Mouse (Mus musculus) MEL (cell line): ENCODE measurements at regions not wholly inside any gene's neighbourhood (a gene's known extent, or its start where the extent isn't known, plus 50 kb on each side); places are given as distances from the start of the nearest gene placed in this dataset.

Experiments
- DNase-seq: peaks from one replicate; pipeline ENCODE4 v3.0.0; 2011; ENCODE audit warnings: low read depth, low spot score
- H3K27ac ChIP-seq: 2 replicates; pipeline ENCODE4 v1.5.1; 2012; ENCODE audit warnings: low read depth, mild to moderate bottlenecking, control low read depth, low read length, moderate library complexity; ENCODE audit not compliant: control insufficient read depth
- H3K27me3 ChIP-seq, 2 experiments: fragments of 150-350 bp in 1 of 2; sonication (generic) in 1 of 2; 2 replicates each; pipeline ENCODE4 v1.6.1; 2012; ENCODE audit warnings: low read length in 2 of 2, mild to moderate bottlenecking in 2 of 2, improper control_type of control experiment in 1 of 2, moderate library complexity in 1 of 2; ENCODE audit not compliant: insufficient read depth in 2 of 2, control insufficient read depth in 1 of 2
- H3K36me3 ChIP-seq, 2 experiments: 2 replicates each; pipeline ENCODE4 v1.6.1; 2012 to 2014; ENCODE audit warnings: low read length in 2 of 2, improper control_type of control experiment in 1 of 2, inconsistent platforms in 1 of 2, mild to moderate bottlenecking in 1 of 2; ENCODE audit not compliant: insufficient read depth in 2 of 2, control insufficient read depth in 1 of 2
- H3K4me1 ChIP-seq, 2 experiments: fragments of 150-350 bp in 1 of 2; sonication (generic) in 1 of 2; 2 replicates each; pipeline ENCODE4 v1.6.1; 2012; ENCODE audit warnings: low read length in 2 of 2, improper control_type of control experiment in 1 of 2, mild to moderate bottlenecking in 1 of 2; ENCODE audit not compliant: insufficient read depth in 2 of 2, control insufficient read depth in 1 of 2
- H3K4me3 ChIP-seq, 2 experiments: fragments of 150-350 bp in 1 of 2; sonication (generic) in 1 of 2; 2 replicates each; pipeline ENCODE4 v1.5.1; 2012; ENCODE audit warnings: low read depth in 2 of 2, low read length in 2 of 2, mild to moderate bottlenecking in 2 of 2, moderate library complexity in 2 of 2, control low read depth in 1 of 2, improper control_type of control experiment in 1 of 2; ENCODE audit not compliant: control insufficient read depth in 1 of 2, insufficient read depth in 1 of 2
- H3K79me2 ChIP-seq: 2 replicates; pipeline ENCODE4 v1.6.1; 2012; ENCODE audit warnings: mild to moderate bottlenecking, low read length, moderate library complexity; ENCODE audit not compliant: control insufficient read depth, poor library complexity, insufficient read depth
- H3K9ac ChIP-seq: 2 replicates; pipeline ENCODE4 v1.6.1; 2012; ENCODE audit warnings: low read depth, mild to moderate bottlenecking, control low read depth, low read length, moderate library complexity; ENCODE audit not compliant: control insufficient read depth, poor library complexity, severe bottlenecking
- H3K9me3 ChIP-seq: fragments of 150-350 bp; sonication (generic); replicated peaks from 2 replicates; pipeline ENCODE4 v1.6.1; 2012; ENCODE audit warnings: mild to moderate bottlenecking, low read length, improper control_type of control experiment, moderate library complexity; ENCODE audit not compliant: insufficient read depth
- CHD1 ChIP-seq: IDR thresholded peaks from 2 replicates; pipeline ENCODE4 v1.6.1; 2012; ENCODE audit warnings: low read depth, mild to moderate bottlenecking, inconsistent platforms, low read length, improper control_type of control experiment
- CHD2 ChIP-seq: IDR thresholded peaks from 2 replicates; pipeline ENCODE4 v1.6.1; 2011; ENCODE audit warnings: low read length, improper control_type of control experiment
- EP300 ChIP-seq, 2 experiments: IDR thresholded peaks; 2 replicates each; pipeline ENCODE4 v1.6.1; 2011; ENCODE audit warnings: improper control_type of control experiment in 2 of 2, low read length in 2 of 2, low read depth in 1 of 2, mild to moderate bottlenecking in 1 of 2
- GABPA ChIP-seq: IDR thresholded peaks from 2 replicates; pipeline ENCODE4 v1.6.1; 2012; ENCODE audit warnings: low read depth, mild to moderate bottlenecking, inconsistent platforms, low read length, improper control_type of control experiment, moderate library complexity
- HCFC1 ChIP-seq: IDR thresholded peaks from 2 replicates; pipeline ENCODE4 v1.6.1; 2012; ENCODE audit warnings: low read depth, mild to moderate bottlenecking, inconsistent platforms, low read length, improper control_type of control experiment, moderate library complexity
- KAT2A ChIP-seq: conservative IDR thresholded peaks from 2 replicates; pipeline ENCODE4 v1.6.1; 2012; ENCODE audit warnings: low read depth, low read length, improper control_type of control experiment, inconsistent platforms
- MAFK ChIP-seq: IDR thresholded peaks from 2 replicates; pipeline ENCODE4 v1.6.1; 2011; ENCODE audit warnings: low read depth, mild to moderate bottlenecking, low read length, improper control_type of control experiment, borderline replicate concordance
- MAX ChIP-seq: IDR thresholded peaks from 2 replicates; pipeline ENCODE4 v1.6.1; 2011; ENCODE audit warnings: low read length, improper control_type of control experiment
- MYC ChIP-seq: IDR thresholded peaks from 2 replicates; pipeline ENCODE4 v1.6.1; 2011; ENCODE audit warnings: low read depth, mild to moderate bottlenecking, low read length, improper control_type of control experiment, moderate library complexity
- NELFE ChIP-seq: IDR thresholded peaks from 2 replicates; pipeline ENCODE4 v1.6.1; 2011; ENCODE audit warnings: low read depth, low read length, improper control_type of control experiment
- NRF1 ChIP-seq: IDR thresholded peaks from 2 replicates; pipeline ENCODE4 v1.6.1; 2014; ENCODE audit warnings: low read depth, mild to moderate bottlenecking, inconsistent platforms, low read length, improper control_type of control experiment, moderate library complexity; ENCODE audit not compliant: poor library complexity, insufficient read depth, severe bottlenecking
- POLR2AphosphoS2 ChIP-seq: IDR thresholded peaks from 2 replicates; pipeline ENCODE4 v1.6.1; 2011; ENCODE audit warnings: low read length, improper control_type of control experiment
- POLR2AphosphoS5 ChIP-seq: IDR thresholded peaks from 2 replicates; pipeline ENCODE4 v1.6.1; 2012; ENCODE audit warnings: low read depth, borderline replicate concordance, mild to moderate bottlenecking, inconsistent platforms, low read length, moderate library complexity, mixed read lengths
- SIN3A ChIP-seq: IDR thresholded peaks from 2 replicates; pipeline ENCODE4 v1.6.1; 2012; ENCODE audit warnings: low read length, improper control_type of control experiment, inconsistent platforms
- TAL1 ChIP-seq: IDR thresholded peaks from 2 replicates; pipeline ENCODE4 v1.6.1; 2012; ENCODE audit warnings: mild to moderate bottlenecking, inconsistent platforms, low read length, moderate library complexity, mixed read lengths
- TBP ChIP-seq: IDR thresholded peaks from 2 replicates; pipeline ENCODE4 v1.8.0; 2011; ENCODE audit warnings: low read depth, low read length, improper control_type of control experiment
- TCF12 ChIP-seq: IDR thresholded peaks from 2 replicates; pipeline ENCODE4 v1.6.1; 2014; ENCODE audit warnings: low read depth, mild to moderate bottlenecking, inconsistent platforms, low read length, improper control_type of control experiment, moderate library complexity
- UBTF ChIP-seq: IDR thresholded peaks from 2 replicates; pipeline ENCODE4 v1.6.1; 2012; ENCODE audit warnings: low read depth, mild to moderate bottlenecking, inconsistent platforms, low read length, improper control_type of control experiment, moderate library complexity, borderline replicate concordance; ENCODE audit not compliant: insufficient read depth
- USF1 ChIP-seq: IDR thresholded peaks from 2 replicates; pipeline ENCODE4 v1.6.1; 2014; ENCODE audit warnings: low read depth, mild to moderate bottlenecking, inconsistent platforms, low read length, improper control_type of control experiment, moderate library complexity
- USF2 ChIP-seq, 2 experiments: IDR thresholded peaks; 2 replicates each; pipeline ENCODE4 v1.6.1; 2011 to 2012; ENCODE audit warnings: improper control_type of control experiment in 2 of 2, low read length in 2 of 2, borderline replicate concordance in 1 of 2, inconsistent platforms in 1 of 2, low read depth in 1 of 2, mild to moderate bottlenecking in 1 of 2; ENCODE audit not compliant: insufficient read depth in 1 of 2
- ZKSCAN1 ChIP-seq: IDR thresholded peaks from 2 replicates; pipeline ENCODE4 v1.6.1; 2012; ENCODE audit warnings: low read depth, mild to moderate bottlenecking, inconsistent platforms, low read length, improper control_type of control experiment, moderate library complexity
- ZMIZ1 ChIP-seq: IDR thresholded peaks from 2 replicates; pipeline ENCODE4 v1.6.1; 2012; ENCODE audit warnings: low read depth, mild to moderate bottlenecking, inconsistent platforms, low read length, improper control_type of control experiment, moderate library complexity
- ZNF384 ChIP-seq: IDR thresholded peaks from 2 replicates; pipeline ENCODE4 v1.6.1; 2012; ENCODE audit warnings: low read depth, mild to moderate bottlenecking, inconsistent platforms, low read length, improper control_type of control experiment

GRCm38 (mm10) chr5:106758036-106758435, 60.9 kb upstream of the Zfp644 start:
- Histone ChIP-seq H3K9me3 (no peaks in the 10 kb centered on the region), H3K4me3 (no peak overlapping the region)
- TF ChIP-seq USF2 (IDR thresholded peaks at IDR 0.05; ENCODE audit: borderline replicate concordance in 1 of 2, insufficient read depth in 1 of 2, low read depth in 1 of 2, low read length in 2 of 2) (no peak), NELFE (no peak), ZNF384 (no peak), NRF1 (no peak), TCF12 (no peak), KAT2A (no peak), EP300 (IDR thresholded peaks at IDR 0.05; ENCODE audit: low read depth in 1 of 2, low read length in 2 of 2) (no peak), MAFK (no peak), GABPA (no peak), CHD1 (no peak)
- TF ChIP-seq, all 39 proteins: peak for 0
- DNase-seq: no peak
- Histone ChIP-seq H3K36me3 (no peaks in the 10 kb centered on the region; a peak in 1 of 4 replicates), H3K27me3 (no peaks in the 10 kb centered on the region), H3K4me1 (peaks cover 0 to 5% of the 10 kb centered on the region in 2 experiments; a peak in 2 of 4 replicates), H3K9ac (no peak overlapping the region), H3K79me2 (no peaks in the 10 kb centered on the region), H3K27ac (no peak overlapping the region)

- Histone ChIP-seq H3K36me3 (no peaks in the 10 kb centered on the region), H3K27me3 (no peaks in the 10 kb centered on the region), H3K9ac (no peak overlapping the region), H3K4me1 (peaks cover 0 to 4% of the 10 kb centered on the region in 2 experiments; a peak in 2 of 4 replicates)
- TF ChIP-seq TBP (no peak), ZMIZ1 (no peak), TAL1 (no peak), POLR2AphosphoS5 (no peak), ZKSCAN1 (no peak), EP300 (IDR thresholded peaks at IDR 0.05; ENCODE audit: low read depth in 1 of 2, low read length in 2 of 2) (no peak), SIN3A (no peak), MAX (no peak), UBTF (no peak), HCFC1 (no peak), MYC (no peak), ZNF384 (no peak), POLR2AphosphoS2 (no peak), CHD2 (no peak), USF1 (no peak)
- TF ChIP-seq, all 39 proteins: peak for 0
- H3K79me2 ChIP-seq: no peaks in the 10 kb centered on the region
- no peak for DNase-seq
- no peaks in the 10 kb centered on the region for H3K9me3 ChIP-seq
- H3K4me3 ChIP-seq: no peak overlapping the region
- H3K27ac ChIP-seq: no peak overlapping the region
These were observed 60.3 kb upstream of the Zfp644 start for GRCm38 (mm10) chr5:106757436-106757835.
